In the genomic region with DNA sequence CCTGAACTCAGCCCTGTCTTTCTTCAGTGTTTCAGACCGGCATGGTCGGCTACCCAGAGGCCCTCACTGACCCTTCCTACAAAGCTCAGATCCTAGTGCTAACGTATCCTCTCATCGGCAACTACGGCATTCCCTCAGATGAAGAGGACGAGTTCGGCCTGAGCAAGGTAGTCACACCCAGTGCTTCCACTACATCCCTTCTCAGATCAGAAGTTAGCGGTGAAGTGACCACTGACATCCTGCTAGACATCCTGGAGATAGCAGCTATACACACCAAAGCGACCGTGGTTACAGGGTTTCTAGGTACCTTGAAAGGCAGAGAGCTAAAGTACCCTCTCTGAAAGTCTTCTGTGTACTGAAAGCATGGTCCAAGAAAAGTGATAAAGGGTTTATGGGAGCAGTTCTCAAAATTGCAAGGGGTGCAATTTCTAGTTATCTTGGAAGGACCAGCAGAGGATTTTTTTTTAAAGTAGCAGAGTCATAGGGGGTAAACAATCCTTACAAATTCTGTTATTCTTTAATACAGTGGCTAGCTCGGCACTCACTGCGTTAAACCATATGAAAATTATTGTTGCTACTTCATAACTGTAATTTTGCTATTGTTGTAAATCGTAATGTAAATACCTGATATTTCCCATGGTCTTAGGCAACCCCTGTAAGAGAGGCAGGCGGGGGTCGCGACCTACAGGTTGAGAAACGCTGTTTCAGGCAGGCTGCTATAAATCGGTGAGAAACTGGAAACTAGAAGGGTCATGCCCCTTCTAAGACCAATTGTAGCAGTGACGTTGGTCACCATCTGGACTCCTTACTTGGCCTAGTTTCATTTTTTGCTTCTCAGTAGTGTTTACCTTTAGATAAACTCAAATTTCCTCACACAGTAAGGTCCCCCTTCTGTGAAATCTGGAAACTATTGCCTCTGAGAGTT, we compare ENCODE assay signal across 8 mouse cellular contexts. TPM values are rescaled to one million over a fixed set of nuclear protein-coding genes. Genes with fewer than 3 reads are reported as not detected.
DNase-seq lines count a peak whose midpoint lies in the region; ATAC-seq and TF ChIP-seq lines count a peak whose summit lies in the region.

No protein-coding gene starts in this region.

- peak overlapping the region; percentile 99 for H3K4me2 ChIP-seq in hindbrain, embryonic 14.5 days (replicated peaks)

- DNase-seq in lung, adult 2 months = no peak
- no peak for DNase-seq in lung, postnatal 4 days
- no peak for DNase-seq in hindbrain, embryonic 14.5 days (ENCODE audit: low spot score)
- DNase-seq in mesoderm, embryonic 11.5 days (ENCODE audit: low read depth, low spot score) = peak; percentile 16
- DNase-seq in spleen, adult 18-20 months = no peak
- DNase-seq in right cerebral cortex, adult 2 months (ENCODE audit: low spot score in 2 of 2) = no peak
- no peak for DNase-seq in kidney, postnatal 4 days

- WGBS in lung, adult 2 months = 23% methylated on average over 19 of the region's 19 CpGs
- WGBS in hindbrain, embryonic 14.5 days = 21% methylated on average over 19 of the region's 19 CpGs

- no peaks in the 10 kb centered on the region for H3K27me3 ChIP-seq in hindbrain, embryonic 14.5 days (ENCODE audit: control insufficient read depth, insufficient read depth, low read length)

- H3K9me3 ChIP-seq in hindbrain, embryonic 14.5 days (ENCODE audit: control insufficient read depth, low read length) = no peaks in the 10 kb centered on the region

- no peak for TF ChIP-seq CTCF in lung, adult 2 months (IDR thresholded peaks at IDR 0.05; ENCODE audit: insufficient read depth, low read length)

- ATAC-seq in common myeloid progenitor, adult 5-6 weeks (replicated peaks; ENCODE audit: low read depth, poor library complexity, severe bottlenecking) = peak; percentile 28
- no peak for ATAC-seq in hindbrain, embryonic 14.5 days (ENCODE audit: low FRiP score)

- no peak for TF ChIP-seq POLR2A in lung, adult 2 months (IDR thresholded peaks at IDR 0.05; ENCODE audit: borderline replicate concordance, extremely low read depth, low read depth, low read length)

- H3K27ac ChIP-seq in hindbrain, embryonic 14.5 days = peak overlapping the region; percentile 71; the same call in 1 of the 2 replicates

- peaks cover 32% of the 10 kb centered on the region for H3K36me3 ChIP-seq in hindbrain, embryonic 14.5 days (replicated peaks; ENCODE audit: control insufficient read depth, insufficient read depth)

- H3K4me3 ChIP-seq in lung, adult 2 months (replicated peaks; ENCODE audit: extremely low read depth, low read depth, low read length) = peak overlapping the region; percentile 66
- peak overlapping the region; percentile 78 for H3K4me3 ChIP-seq in hindbrain, embryonic 14.5 days (replicated peaks; ENCODE audit: low read length)

- H3K4me1 ChIP-seq in lung, adult 2 months (ENCODE audit: control insufficient read depth, insufficient read depth, low read length) = peaks cover 13% of the 10 kb centered on the region
- peaks cover 19% of the 10 kb centered on the region for H3K4me1 ChIP-seq in hindbrain, embryonic 14.5 days (replicated peaks; ENCODE audit: control insufficient read depth, insufficient read depth, low read length)

- peak overlapping the region; percentile 83 for H3K9ac ChIP-seq in hindbrain, embryonic 14.5 days

RNA-seq across cellular contexts. Expression of a gene that starts 0.9 kb away (rescaled TPM):
- polyA plus RNA-seq in lung, adult 2 months (2012; rRNA removed) = 27.6 and 28.6 TPM in 2 replicates
- total RNA-seq in common myeloid progenitor, adult 5-6 weeks (2017) = 56.5 and 59.6 TPM in 2 replicates
- 13.7 and 15.4 TPM in 2 replicates for polyA plus RNA-seq in hindbrain, embryonic 14.5 days (2014; fragmentation: Nextera tagmentation; extraction: Ambion mirVana)

RNA-seq across cellular contexts. Expression of a gene that starts 6.8 kb away (rescaled TPM):
- 16.3 and 19.1 TPM in 2 replicates for polyA plus RNA-seq in lung, adult 2 months (2012; rRNA removed)
- total RNA-seq in common myeloid progenitor, adult 5-6 weeks (2017) = 4.5 and 5.3 TPM in 2 replicates
- polyA plus RNA-seq in hindbrain, embryonic 14.5 days (2014; fragmentation: Nextera tagmentation; extraction: Ambion mirVana) = 20.5 and 24.5 TPM in 2 replicates

RNA-seq across cellular contexts. Expression of a gene that starts 7.4 kb away (rescaled TPM):
- polyA plus RNA-seq in lung, adult 2 months (2012; rRNA removed) = 113 and 122 TPM in 2 replicates
- 49.7 and 66.4 TPM in 2 replicates for total RNA-seq in common myeloid progenitor, adult 5-6 weeks (2017)
- 175 and 198 TPM in 2 replicates for polyA plus RNA-seq in hindbrain, embryonic 14.5 days (2014; fragmentation: Nextera tagmentation; extraction: Ambion mirVana)

RNA-seq across cellular contexts. Expression of a gene that starts 50.6 kb away (rescaled TPM):
- polyA plus RNA-seq in lung, adult 2 months (2012; rRNA removed) = not detected in 2 replicates
- not detected in 2 replicates for total RNA-seq in common myeloid progenitor, adult 5-6 weeks (2017)
- not detected in 2 replicates for polyA plus RNA-seq in hindbrain, embryonic 14.5 days (2014; fragmentation: Nextera tagmentation; extraction: Ambion mirVana)

RNA-seq across cellular contexts. Expression of a gene that starts 52.6 kb away (rescaled TPM):
- polyA plus RNA-seq in lung, adult 2 months (2012; rRNA removed) = 0.10 TPM in 1 of 2 replicates, not detected in the other
- total RNA-seq in common myeloid progenitor, adult 5-6 weeks (2017) = not detected in 2 replicates
- polyA plus RNA-seq in hindbrain, embryonic 14.5 days (2014; fragmentation: Nextera tagmentation; extraction: Ambion mirVana) = 34.8 and 35.7 TPM in 2 replicates
